Mouse (Mus musculus): ENCODE data around the gene Crygn.

The Crygn gene

GRCm38 (mm10) chr5:24743956-24744355 is 13.9 kb downstream of the Crygn start:
- DNase-seq: no peak

GRCm38 (mm10) chr5:24741172-24741885 is 16.5 kb downstream of the Crygn start:
- DNase-seq: no peak

- peak; percentile 39 to 54 for DNase-seq
Measured at GRCm38 (mm10) chr5:24739141-24739753, 18.6 kb downstream of the Crygn start.

- DNase-seq: no peak
Measured at GRCm38 (mm10) chr5:24738517-24738916, 19.3 kb downstream of the Crygn start.

GRCm38 (mm10) chr5:24737595-24737994 is 20.2 kb downstream of the Crygn start:
- no peak for DNase-seq

- DNase-seq: no peak
Measured at GRCm38 (mm10) chr5:24733771-24734426, 23.9 kb downstream of the Crygn start.

GRCm38 (mm10) chr5:24733134-24733533 is 24.7 kb downstream of the Crygn start:
- no peak for DNase-seq

GRCm38 (mm10) chr5:24730986-24731385 is 26.8 kb downstream of the Crygn start:
- DNase-seq: no peak

GRCm38 (mm10) chr5:24730488-24730871 is 27.3 kb downstream of the Crygn start, which contains the start of gene Wdr86:
Gene Wdr86 (minus strand): TSS chr5:24730727.
- no peak for DNase-seq

- DNase-seq: no peak
Measured at GRCm38 (mm10) chr5:24729797-24730487, 27.9 kb downstream of the Crygn start.

GRCm38 (mm10) chr5:24726901-24727836 is 30.6 kb downstream of the Crygn start:
- DNase-seq: no peak

- no peak for DNase-seq
Measured at GRCm38 (mm10) chr5:24725897-24726296, 31.9 kb downstream of the Crygn start.

- no peak for DNase-seq
Measured at GRCm38 (mm10) chr5:24724805-24725204, 33.0 kb downstream of the Crygn start.

GRCm38 (mm10) chr5:24724270-24724634 is 33.6 kb downstream of the Crygn start:
- no peak for DNase-seq

- DNase-seq: no peak
Measured at GRCm38 (mm10) chr5:24723527-24724269, 34.1 kb downstream of the Crygn start.

- no peak for DNase-seq
Measured at GRCm38 (mm10) chr5:24719852-24720251, 38.0 kb downstream of the Crygn start.

GRCm38 (mm10) chr5:24718076-24718475 is 39.7 kb downstream of the Crygn start:
- DNase-seq: no peak

- no peak for DNase-seq
Measured at GRCm38 (mm10) chr5:24713987-24714386, 43.8 kb downstream of the Crygn start.

- DNase-seq: no peak
Measured at GRCm38 (mm10) chr5:24713199-24713598, 44.6 kb downstream of the Crygn start.

- DNase-seq: no peak
Measured at GRCm38 (mm10) chr5:24711615-24712014, 46.2 kb downstream of the Crygn start.

- no peak for DNase-seq
Measured at GRCm38 (mm10) chr5:24709962-24710361, 47.8 kb downstream of the Crygn start.

- no peak for DNase-seq
Measured at GRCm38 (mm10) chr5:24704615-24705014, 53.2 kb downstream of the Crygn start.

All from thymus, adult 18-20 months (tissue).